Mouse (Mus musculus): ENCODE measurements around the gene Chrna3. TPM values are rescaled to one million over a fixed set of nuclear protein-coding genes. Genes with fewer than 3 reads are reported as not detected.

The Chrna3 gene
- total RNA-seq (2023) = not detected in 2 replicates

DNA sequence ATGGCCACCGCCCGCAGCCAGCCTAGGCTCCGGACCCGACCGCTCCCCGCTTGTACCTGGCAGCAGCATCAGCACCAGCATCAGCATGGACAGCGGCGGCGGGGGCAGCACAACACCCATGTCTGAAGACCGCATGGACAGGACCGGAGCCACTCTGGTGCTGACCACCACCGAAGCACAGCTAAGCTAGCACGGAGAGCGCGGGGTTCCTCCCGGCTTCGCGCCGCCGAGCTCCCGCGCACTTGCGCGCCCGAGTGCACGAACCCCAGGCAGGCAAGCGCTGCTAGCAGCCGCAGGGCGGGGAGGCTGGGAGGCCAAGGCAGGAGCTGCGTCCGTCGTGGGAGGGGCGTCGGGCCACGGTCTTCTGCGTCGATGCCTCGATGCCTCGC lies at the start of gene Chrna3:
Chrna3 (minus strand) TSS at position 288 of the 389 bp plus-strand sequence.

GRCm38 (mm10) chr9:55048211-55048880 lies 22.0 kb upstream of the Chrna3 start, which contains the start of gene Chrnb4:
Gene Chrnb4 (minus strand): TSS chr9:55048779.

GRCm38 (mm10) chr9:54980674-54981073 lies 45.7 kb downstream of the Chrna3 start, which contains the start of gene Chrna5:
Gene Chrna5 (plus strand): TSS chr9:54980880.

Other genes with a start within 250 kb of the Chrna3 start
- 30.1 and 39.9 TPM in 2 replicates for gene Ireb2, start 162.8 kb downstream of the Chrna3 start, total RNA-seq (2023)
- gene Hykk, start 109.3 kb downstream of the Chrna3 start, total RNA-seq (2023) = 0.22 TPM in 1 of 2 replicates, not detected in the other
- 78.6 and 88.5 TPM in 2 replicates for gene Psma4, start 75.8 kb downstream of the Chrna3 start, total RNA-seq (2023)
- gene AY074887, start 75.6 kb downstream of the Chrna3 start, total RNA-seq (2023) = not detected in 2 replicates
- not detected in 2 replicates for gene Chrna5, start 45.7 kb downstream of the Chrna3 start, total RNA-seq (2023)
- not detected in 2 replicates for gene Chrnb4, start 22.2 kb upstream of the Chrna3 start, total RNA-seq (2023)
- 34.0 and 58.4 TPM in 2 replicates for gene Ube2q2, start 122.3 kb upstream of the Chrna3 start, total RNA-seq (2023)
- gene Fbxo22, start 182.4 kb upstream of the Chrna3 start, total RNA-seq (2023) = 33.0 and 40.6 TPM in 2 replicates

All from neutrophil, adult 65 days (primary cell).